Mouse (Mus musculus) midbrain, postnatal 0 days (tissue): ENCODE measurements around the gene Cfap300. TPM values are rescaled to one million over a fixed set of nuclear protein-coding genes. Genes with fewer than 3 reads are reported as not detected.
A peak's percentile ranks its signal among the peaks of the same experiment; 100 is the strongest.

Experiments
- ATAC-seq: fragments of 200-750 bp; cut with Nextera tagmentation; 2 replicates; pipeline ENCODE4 v1.8.0; 2017; ENCODE audit warnings: moderate number of reproducible peaks, mild to moderate bottlenecking, moderate TSS enrichment, moderate library complexity; ENCODE audit not compliant: low FRiP score
- DNase-seq: peaks from one replicate; pipeline ENCODE4 v3.0.0-alpha.2; 2015; ENCODE audit warnings: low spot score
- H3K27ac ChIP-seq: fragments of 300-500 bp; sonication (generic); 2 replicates; pipeline ENCODE4 v1.5.1; 2014; ENCODE audit warnings: low read depth, mild to moderate bottlenecking, low read length, mixed read lengths
- H3K27me3 ChIP-seq: fragments of 300-500 bp; sonication (generic); 2 replicates; pipeline ENCODE4 v1.6.1; 2014; ENCODE audit warnings: low read length, control low read depth, mixed read lengths; ENCODE audit not compliant: insufficient read depth
- H3K36me3 ChIP-seq: fragments of 300-500 bp; sonication (generic); 2 replicates; pipeline ENCODE4 v1.6.1; 2014; ENCODE audit warnings: low read length, control low read depth, mixed read lengths; ENCODE audit not compliant: insufficient read depth
- H3K4me1 ChIP-seq: fragments of 300-500 bp; sonication (generic); 2 replicates; pipeline ENCODE4 v1.6.1; 2014; ENCODE audit warnings: mild to moderate bottlenecking, control low read depth, antibody characterized with exemption, low read length, mixed read lengths; ENCODE audit not compliant: insufficient read depth
- H3K4me2 ChIP-seq: fragments of 300-500 bp; sonication (generic); 2 replicates; pipeline ENCODE4 v1.6.1; 2014; ENCODE audit warnings: low read depth, mild to moderate bottlenecking, low read length, mixed read lengths; ENCODE audit not compliant: poor library complexity, severe bottlenecking
- H3K4me3 ChIP-seq: fragments of 300-500 bp; sonication (generic); 2 replicates; pipeline ENCODE4 v1.5.1; 2014; ENCODE audit warnings: low read depth, mild to moderate bottlenecking, low read length, moderate library complexity
- H3K9ac ChIP-seq: fragments of 300-500 bp; sonication (generic); replicated peaks from 2 replicates; pipeline ENCODE4 v1.6.1; 2014; ENCODE audit warnings: mild to moderate bottlenecking, low read length, moderate library complexity, mixed read lengths; ENCODE audit not compliant: poor library complexity, severe bottlenecking
- H3K9me3 ChIP-seq: fragments of 300-500 bp; sonication (generic); 2 replicates; pipeline ENCODE4 v1.6.1; 2016; ENCODE audit warnings: low read length, control low read depth
- CTCF ChIP-seq: IDR thresholded peaks from 2 replicates; pipeline ENCODE4 v1.5.1; 2016; ENCODE audit warnings: antibody characterized with exemption, mild to moderate bottlenecking
- WGBS: fragments of 180-500 bp; shearing (Covaris S2); extraction: QIAGEN DNeasy Blood & Tissue Kit; methylation state at CpG from one replicate; pipeline ENCODE4 v1.1.7; 2014; 5-methylcytosine and 5-hydroxymethylcytosine counted together
- polyA plus RNA-seq: library from polyadenylated mRNA; unstranded; fragments of >200 nt; fragmentation: Nextera tagmentation; extraction: Ambion mirVana; gene quantifications from 2 replicates; pipeline ENCODE4 v1.2.1, GENCODE M21; 2015
- total RNA-seq: library from RNA; depleted of rRNA; stranded (reverse); fragments of >200 nt; gene quantifications from 2 replicates; pipeline ENCODE4 v1.2.3, GENCODE M21; 2014

Cfap300 gene
- total and polyA plus RNA-seq, 2 experiments from 2014 or later: 11.9 to 12.1 TPM

GRCm38 (mm10) chr9:8043044-8043387 is 393 bp upstream of the Cfap300 start:
- no peak for TF ChIP-seq CTCF
- peak overlapping the region; percentile 57 for H3K4me2 ChIP-seq
- H3K27ac ChIP-seq: peak overlapping the region; percentile 91; the same call in 1 of the 2 replicates
- peak overlapping the region; percentile 63 for H3K4me3 ChIP-seq
- peaks cover 5% of the 10 kb centered on the region; the same call in 1 of the 2 replicates for H3K4me1 ChIP-seq
- DNase-seq: no peak
- H3K9ac ChIP-seq: 0 out of 2 replicates have a peak overlapping the region, but pooled peaks have one; percentile 84
- WGBS: 11% methylated on average over 5 of the region's 5 CpGs
- no peaks in the 10 kb centered on the region for H3K9me3 ChIP-seq
- ATAC-seq: peak; percentile 69
- H3K36me3 ChIP-seq: no peaks in the 10 kb centered on the region
- H3K27me3 ChIP-seq: no peaks in the 10 kb centered on the region

DNA sequence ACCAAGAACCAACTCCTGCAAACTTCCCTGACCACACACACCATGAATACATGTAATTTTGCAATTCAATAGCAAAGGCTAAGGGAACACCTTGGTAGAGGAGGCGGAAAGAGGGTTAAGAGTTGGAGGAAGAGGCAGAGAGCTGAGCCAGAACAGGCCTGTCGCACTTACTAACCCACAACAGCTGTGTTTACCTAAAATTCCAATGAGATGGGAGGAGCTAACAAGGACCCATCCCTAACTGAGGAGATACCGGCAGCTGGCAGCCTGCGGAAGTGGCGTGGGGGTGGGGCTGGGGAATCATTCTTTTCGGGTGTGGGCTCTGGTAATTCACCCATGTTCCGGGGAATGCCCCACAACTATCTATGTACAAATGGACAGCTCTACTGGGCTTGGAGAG is 7.1 kb downstream of the Cfap300 start:
- Histone ChIP-seq H3K9me3 (no peaks in the 10 kb centered on the region), H3K27me3 (no peaks in the 10 kb centered on the region), H3K4me3 (no peak overlapping the region), H3K27ac (no peak overlapping the region), H3K9ac (no peak overlapping the region), H3K4me2 (no peak overlapping the region), H3K36me3 (no peaks in the 10 kb centered on the region), H3K4me1 (no peaks in the 10 kb centered on the region)
- no peak for TF ChIP-seq CTCF
- ATAC-seq: no peak
- 63% methylated on average over 7 of the region's 7 CpGs for WGBS
- DNase-seq: no peak

GRCm38 (mm10) chr9:8035091-8035490 is 7.5 kb downstream of the Cfap300 start:
- Histone ChIP-seq H3K9ac (no peak overlapping the region), H3K27me3 (no peaks in the 10 kb centered on the region), H3K4me2 (no peak overlapping the region), H3K9me3 (no peaks in the 10 kb centered on the region), H3K4me1 (no peaks in the 10 kb centered on the region), H3K4me3 (no peak overlapping the region), H3K27ac (no peak overlapping the region), H3K36me3 (no peaks in the 10 kb centered on the region)
- WGBS: 69% methylated on average over 4 of the region's 4 CpGs
- DNase-seq (no peak), ATAC-seq (no peak)
- no peak for TF ChIP-seq CTCF

DNA sequence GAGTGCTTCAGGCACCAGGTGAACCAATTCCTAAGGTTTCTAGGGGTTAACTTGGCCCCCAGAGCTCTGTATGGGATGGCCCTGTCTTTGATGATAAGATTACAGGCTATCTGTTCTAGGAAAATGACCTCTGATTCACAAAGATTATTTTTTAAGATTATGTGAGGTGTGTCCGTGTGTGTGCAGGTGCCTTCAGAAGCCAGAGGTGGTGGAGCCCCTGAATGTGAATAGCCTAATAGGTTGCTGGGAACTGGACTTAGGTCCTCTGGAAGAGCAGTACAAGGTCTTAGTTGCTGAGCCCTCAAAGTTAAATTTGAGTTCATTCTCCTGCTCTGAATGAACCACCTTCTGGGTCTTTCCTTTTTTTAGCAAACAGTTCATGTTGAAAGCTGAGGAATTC is 8.5 kb downstream of the Cfap300 start:
- Histone ChIP-seq H3K4me3 (no peak overlapping the region), H3K27ac (no peak overlapping the region), H3K4me2 (no peak overlapping the region), H3K9me3 (no peaks in the 10 kb centered on the region), H3K9ac (no peak overlapping the region), H3K27me3 (no peaks in the 10 kb centered on the region), H3K4me1 (no peaks in the 10 kb centered on the region), H3K36me3 (no peaks in the 10 kb centered on the region)
- ATAC-seq (no peak), DNase-seq (no peak)
- WGBS: 89% methylated on average over 1 of the region's 1 CpGs
- TF ChIP-seq CTCF: no peak

GRCm38 (mm10) chr9:8032847-8033246 is 9.8 kb downstream of the Cfap300 start:
- ATAC-seq: peak; percentile 38; the same call in 1 of the 2 replicates
- 66% methylated on average over 5 of the region's 5 CpGs for WGBS
- no peak for TF ChIP-seq CTCF
- Histone ChIP-seq H3K9ac (no peak overlapping the region), H3K27me3 (no peaks in the 10 kb centered on the region), H3K4me2 (no peak overlapping the region), H3K9me3 (no peaks in the 10 kb centered on the region), H3K4me1 (no peaks in the 10 kb centered on the region), H3K36me3 (no peaks in the 10 kb centered on the region), H3K4me3 (no peak overlapping the region), H3K27ac (no peak overlapping the region)
- DNase-seq: peak; percentile 6

DNA sequence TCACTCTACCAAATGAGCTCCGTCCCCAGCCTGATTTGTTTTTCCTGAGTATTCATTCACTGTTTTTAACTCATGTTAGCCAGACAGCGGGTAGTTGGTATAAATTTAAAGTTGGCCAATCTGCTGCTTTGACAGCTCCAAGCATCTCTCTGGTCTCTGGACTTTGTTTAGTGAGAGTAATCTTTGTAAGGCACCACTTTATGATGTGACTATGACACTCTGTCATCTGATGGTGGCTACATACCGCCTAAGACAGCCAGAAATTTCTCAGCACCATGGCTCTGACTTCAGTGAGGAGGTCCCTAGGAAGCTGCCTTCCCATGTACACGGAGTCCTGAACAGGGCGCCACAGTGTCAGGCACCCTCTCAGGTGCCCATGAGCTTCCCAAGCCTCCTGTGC is 24.0 kb downstream of the Cfap300 start:
- Histone ChIP-seq H3K9me3 (no peaks in the 10 kb centered on the region), H3K4me3 (no peak overlapping the region), H3K4me2 (no peak overlapping the region), H3K27ac (no peak overlapping the region), H3K9ac (no peak overlapping the region), H3K36me3 (no peaks in the 10 kb centered on the region), H3K4me1 (no peaks in the 10 kb centered on the region), H3K27me3 (no peaks in the 10 kb centered on the region)
- ATAC-seq (no peak), DNase-seq (no peak)
- TF ChIP-seq CTCF: no peak
- WGBS: 92% methylated on average over 5 of the region's 5 CpGs
